Mouse (Mus musculus) hindbrain, postnatal 0 days (tissue): ENCODE results near the gene Olfr790. TPM values are rescaled to one million over a fixed set of nuclear protein-coding genes. Genes with fewer than 3 reads are reported as not detected.

Source experiments
- ATAC-seq: fragments of 200-750 bp; cut with Nextera tagmentation; 2 replicates; pipeline ENCODE4 v1.8.0; 2017; ENCODE audit warnings: mild to moderate bottlenecking, moderate TSS enrichment, moderate library complexity
- DNase-seq: peaks from one replicate; pipeline ENCODE4 v3.0.0-alpha.2; 2015; ENCODE audit warnings: low spot score
- H3K27ac ChIP-seq: fragments of 300-500 bp; sonication (generic); 2 replicates; pipeline ENCODE4 v1.5.1; 2014; ENCODE audit warnings: mild to moderate bottlenecking
- H3K27me3 ChIP-seq: fragments of 300-500 bp; sonication (generic); 2 replicates; pipeline ENCODE4 v1.6.1; 2014; ENCODE audit warnings: low read length, mixed read lengths; ENCODE audit not compliant: insufficient read depth
- H3K36me3 ChIP-seq: fragments of 300-500 bp; sonication (generic); 2 replicates; pipeline ENCODE4 v1.6.1; 2014; ENCODE audit warnings: low read length, mixed read lengths; ENCODE audit not compliant: insufficient read depth
- H3K4me1 ChIP-seq: fragments of 300-500 bp; sonication (generic); 2 replicates; pipeline ENCODE4 v1.6.1; 2014; ENCODE audit warnings: antibody characterized with exemption, low read length, mixed read lengths; ENCODE audit not compliant: insufficient read depth
- H3K4me2 ChIP-seq: fragments of 300-500 bp; sonication (generic); 2 replicates; pipeline ENCODE4 v1.6.1; 2014; ENCODE audit warnings: low read depth, mild to moderate bottlenecking, low read length, moderate library complexity, mixed read lengths
- H3K4me3 ChIP-seq: fragments of 300-500 bp; sonication (generic); 2 replicates; pipeline ENCODE4 v1.5.1; 2014; ENCODE audit warnings: low read length
- H3K9ac ChIP-seq: fragments of 300-500 bp; sonication (generic); replicated peaks from 2 replicates; pipeline ENCODE4 v1.6.1; 2014; ENCODE audit warnings: mild to moderate bottlenecking, low read length, moderate library complexity, mixed read lengths
- H3K9me3 ChIP-seq: fragments of 300-500 bp; sonication (generic); 2 replicates; pipeline ENCODE4 v1.6.1; 2016; ENCODE audit warnings: low read length, mixed read lengths
- CTCF ChIP-seq: IDR thresholded peaks from 2 replicates; pipeline ENCODE4 v1.5.1; 2016; ENCODE audit warnings: antibody characterized with exemption, control low read depth, low read depth
- WGBS: fragments of 180-500 bp; shearing (Covaris S2); extraction: QIAGEN DNeasy Blood & Tissue Kit; methylation state at CpG from one replicate; pipeline ENCODE4 v1.1.7; 2014; 5-methylcytosine and 5-hydroxymethylcytosine counted together
- polyA plus RNA-seq: library from polyadenylated mRNA; unstranded; fragments of >200 nt; fragmentation: Nextera tagmentation; extraction: Ambion mirVana; gene quantifications from 2 replicates; pipeline ENCODE4 v1.2.1, GENCODE M21; 2015
- total RNA-seq: library from RNA; depleted of rRNA; stranded (reverse); fragments of >200 nt; gene quantifications from 2 replicates; pipeline ENCODE4 v1.2.3, GENCODE M21; 2014; rRNA removed

Olfr790 gene
- total and polyA plus RNA-seq, 2 experiments from 2014 or later: not detected

- Histone ChIP-seq H3K27me3 (no peaks in the 10 kb centered on the region), H3K9ac (no peak within 1 kb of the TSS), H3K4me2 (no peak within 1 kb of the TSS), H3K4me3 (no peak within 1 kb of the TSS), H3K4me1 (no peaks in the 10 kb centered on the region), H3K36me3 (no peaks in the 10 kb centered on the region), H3K27ac (no peak within 1 kb of the TSS), H3K9me3 (no peaks in the 10 kb centered on the region)
- TF ChIP-seq CTCF: no peak
- 72% methylated on average over 3 of the region's 3 CpGs for WGBS
- ATAC-seq (no peak), DNase-seq (no peak)
Measured at GRCm38 (mm10) chr10:129521492-129521891, 23.2 kb downstream of the Olfr790 start, which contains the start of gene Olfr791. Gene Olfr791, plus strand, starts transcription at chr10:129521792.

DNA sequence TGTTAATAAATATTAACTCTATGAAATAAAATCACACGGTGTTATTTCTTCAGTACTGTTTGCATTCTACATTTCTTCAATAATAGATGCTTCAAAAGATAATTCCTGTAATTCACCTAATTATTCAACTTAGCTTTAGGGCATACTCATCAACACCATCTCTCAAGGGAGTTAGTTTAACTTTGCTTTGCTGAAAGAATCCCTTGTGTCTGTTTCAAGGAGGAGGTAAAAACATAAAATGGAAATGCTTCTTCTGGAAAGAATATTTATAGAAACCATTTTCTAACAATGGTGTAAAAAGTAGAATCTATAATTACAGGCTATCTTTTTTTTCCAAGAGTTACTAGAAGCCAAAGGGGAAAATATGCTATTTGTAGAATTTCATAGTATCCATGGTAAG, 40.6 kb downstream of the Olfr790 start, which contains the start of gene Olfr792:
Olfr792 (plus strand) TSS at position 301 of the 400 bp plus-strand sequence.
- no peaks in the 10 kb centered on the region for H3K27me3 ChIP-seq
- ATAC-seq (no peak), DNase-seq (no peak)
- no peaks in the 10 kb centered on the region for H3K36me3 ChIP-seq
- H3K27ac ChIP-seq: no peak within 1 kb of the TSS
- H3K4me1 ChIP-seq: no peaks in the 10 kb centered on the region
- no peak within 1 kb of the TSS for H3K4me3 ChIP-seq
- no peak for TF ChIP-seq CTCF
- no peak within 1 kb of the TSS for H3K4me2 ChIP-seq
- 74% methylated on average over 1 of the region's 1 CpGs for WGBS
- 0 out of 2 replicates have a peak, but pooled peaks cover 3% of the 10 kb centered on the region for H3K9me3 ChIP-seq
- no peak within 1 kb of the TSS for H3K9ac ChIP-seq

GRCm38 (mm10) chr10:129549354-129549753, 51.1 kb downstream of the Olfr790 start:
- Histone ChIP-seq H3K4me1 (no peaks in the 10 kb centered on the region), H3K9me3 (no peaks in the 10 kb centered on the region), H3K4me2 (no peak overlapping the region), H3K4me3 (no peak overlapping the region), H3K27me3 (no peaks in the 10 kb centered on the region), H3K27ac (no peak overlapping the region), H3K9ac (no peak overlapping the region), H3K36me3 (no peaks in the 10 kb centered on the region)
- ATAC-seq (no peak), DNase-seq (peak; percentile 3)
- TF ChIP-seq CTCF: no peak
- 69% methylated on average over 1 of the region's 1 CpGs for WGBS

Other genes with a start within 250 kb of the Olfr790 start
- not detected in 2 replicates for gene Olfr776, start 239.4 kb upstream of the Olfr790 start, total RNA-seq
- not detected in 2 replicates for gene Olfr776, start 239.4 kb upstream of the Olfr790 start, polyA plus RNA-seq
- not detected in 2 replicates for gene Olfr777, start 227.0 kb upstream of the Olfr790 start, total RNA-seq
- not detected in 2 replicates for gene Olfr777, start 227.0 kb upstream of the Olfr790 start, polyA plus RNA-seq
- gene Olfr780, start 180.4 kb upstream of the Olfr790 start, total RNA-seq: not detected in 2 replicates
- gene Olfr780, start 180.4 kb upstream of the Olfr790 start, polyA plus RNA-seq: not detected in 2 replicates
- not detected in 2 replicates for gene Olfr781, start 169.6 kb upstream of the Olfr790 start, total RNA-seq
- gene Olfr781, start 169.6 kb upstream of the Olfr790 start, polyA plus RNA-seq: not detected in 2 replicates
- gene Olfr782, start 149.6 kb upstream of the Olfr790 start, total RNA-seq: not detected in 2 replicates
- not detected in 2 replicates for gene Olfr782, start 149.6 kb upstream of the Olfr790 start, polyA plus RNA-seq
- gene Olfr784, start 114.4 kb upstream of the Olfr790 start, total RNA-seq: 0.61 and 0.68 TPM in 2 replicates
- 0.05 and 0.08 TPM in 2 replicates for gene Olfr784, start 114.4 kb upstream of the Olfr790 start, polyA plus RNA-seq
- not detected in 2 replicates for gene Olfr785, start 93.1 kb upstream of the Olfr790 start, total RNA-seq
- not detected in 2 replicates for gene Olfr785, start 93.1 kb upstream of the Olfr790 start, polyA plus RNA-seq
- gene Olfr786, start 71.2 kb upstream of the Olfr790 start, total RNA-seq: not detected in 2 replicates
- gene Olfr786, start 71.2 kb upstream of the Olfr790 start, polyA plus RNA-seq: not detected in 2 replicates
- gene Olfr787, start 36.6 kb upstream of the Olfr790 start, total RNA-seq: not detected in 2 replicates
- gene Olfr787, start 36.6 kb upstream of the Olfr790 start, polyA plus RNA-seq: not detected in 2 replicates
- not detected in 2 replicates for gene Olfr788, start 27.5 kb upstream of the Olfr790 start, total RNA-seq
- gene Olfr788, start 27.5 kb upstream of the Olfr790 start, polyA plus RNA-seq: not detected in 2 replicates
- gene Olfr789, start 13.7 kb upstream of the Olfr790 start, total RNA-seq: not detected in 2 replicates
- gene Olfr789, start 13.7 kb upstream of the Olfr790 start, polyA plus RNA-seq: not detected in 2 replicates
- not detected in 2 replicates for gene Olfr791, start 23.3 kb downstream of the Olfr790 start, total RNA-seq
- gene Olfr791, start 23.3 kb downstream of the Olfr790 start, polyA plus RNA-seq: not detected in 2 replicates
- not detected in 2 replicates for gene Olfr792, start 40.7 kb downstream of the Olfr790 start, total RNA-seq
- gene Olfr792, start 40.7 kb downstream of the Olfr790 start, polyA plus RNA-seq: not detected in 2 replicates
- not detected in 2 replicates for gene Olfr794, start 69.2 kb downstream of the Olfr790 start, total RNA-seq
- not detected in 2 replicates for gene Olfr794, start 69.2 kb downstream of the Olfr790 start, polyA plus RNA-seq
- gene Olfr796, start 114.1 kb downstream of the Olfr790 start, total RNA-seq: not detected in 2 replicates
- gene Olfr796, start 114.1 kb downstream of the Olfr790 start, polyA plus RNA-seq: not detected in 2 replicates
- not detected in 2 replicates for gene Olfr798, start 129.4 kb downstream of the Olfr790 start, total RNA-seq
- gene Olfr798, start 129.4 kb downstream of the Olfr790 start, polyA plus RNA-seq: not detected in 2 replicates
- not detected in 2 replicates for gene Olfr799, start 139.0 kb downstream of the Olfr790 start, total RNA-seq
- not detected in 2 replicates for gene Olfr799, start 139.0 kb downstream of the Olfr790 start, polyA plus RNA-seq
- gene Olfr800, start 159.2 kb downstream of the Olfr790 start, total RNA-seq: not detected in 2 replicates
- gene Olfr800, start 159.2 kb downstream of the Olfr790 start, polyA plus RNA-seq: not detected in 2 replicates
- not detected in 2 replicates for gene Olfr801, start 175.4 kb downstream of the Olfr790 start, total RNA-seq
- gene Olfr801, start 175.4 kb downstream of the Olfr790 start, polyA plus RNA-seq: not detected in 2 replicates
- not detected in 2 replicates for gene Olfr802, start 189.7 kb downstream of the Olfr790 start, total RNA-seq
- 0.06 and 0.10 TPM in 2 replicates for gene Olfr802, start 189.7 kb downstream of the Olfr790 start, polyA plus RNA-seq
- not detected in 2 replicates for gene Olfr803, start 195.8 kb downstream of the Olfr790 start, total RNA-seq
- gene Olfr803, start 195.8 kb downstream of the Olfr790 start, polyA plus RNA-seq: not detected in 2 replicates
- gene Olfr804, start 204.7 kb downstream of the Olfr790 start, total RNA-seq: 0.26 TPM in 1 of 2 replicates, not detected in the other
- gene Olfr804, start 204.7 kb downstream of the Olfr790 start, polyA plus RNA-seq: not detected in 2 replicates
- not detected in 2 replicates for gene Olfr805, start 230.9 kb downstream of the Olfr790 start, total RNA-seq
- gene Olfr805, start 230.9 kb downstream of the Olfr790 start, polyA plus RNA-seq: not detected in 2 replicates
- not detected in 2 replicates for gene Olfr806, start 243.4 kb downstream of the Olfr790 start, total RNA-seq
- not detected in 2 replicates for gene Olfr806, start 243.4 kb downstream of the Olfr790 start, polyA plus RNA-seq